Mouse (Mus musculus): ENCODE data around the gene Ptpre.

Ptpre gene

DNA sequence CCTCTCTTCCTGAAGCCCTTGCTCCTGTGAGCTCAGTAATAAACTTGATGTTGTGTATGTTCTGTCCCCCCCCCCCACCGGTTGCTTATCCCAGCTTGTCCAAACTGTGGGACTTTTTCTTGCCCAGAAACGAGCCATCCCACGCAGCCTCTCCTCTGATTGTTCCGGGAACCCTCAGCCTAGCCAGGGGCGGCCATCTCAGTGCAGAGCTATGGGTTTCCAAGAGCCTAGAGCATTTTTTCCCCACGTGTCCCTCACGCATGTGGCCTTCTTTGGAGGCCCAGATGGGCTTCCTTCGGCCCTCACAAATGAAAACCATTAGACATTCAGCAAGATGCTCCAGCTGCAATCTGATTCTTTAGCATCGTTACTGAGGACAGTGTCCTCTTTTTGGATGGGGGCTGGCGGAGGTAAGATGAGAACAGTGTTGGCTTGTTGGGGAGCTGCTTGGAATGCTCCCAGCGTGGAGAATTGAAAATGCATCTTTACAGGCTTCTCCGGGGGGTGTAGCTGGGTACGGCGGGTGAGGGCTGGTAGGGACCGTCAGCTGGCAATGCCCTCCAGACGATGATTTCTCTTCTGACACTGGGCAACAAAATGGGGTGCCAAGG, 41.5 kb downstream of the Ptpre start:
- DNase-seq (ENCODE audit: low spot score in 2 of 2): no peak

DNA sequence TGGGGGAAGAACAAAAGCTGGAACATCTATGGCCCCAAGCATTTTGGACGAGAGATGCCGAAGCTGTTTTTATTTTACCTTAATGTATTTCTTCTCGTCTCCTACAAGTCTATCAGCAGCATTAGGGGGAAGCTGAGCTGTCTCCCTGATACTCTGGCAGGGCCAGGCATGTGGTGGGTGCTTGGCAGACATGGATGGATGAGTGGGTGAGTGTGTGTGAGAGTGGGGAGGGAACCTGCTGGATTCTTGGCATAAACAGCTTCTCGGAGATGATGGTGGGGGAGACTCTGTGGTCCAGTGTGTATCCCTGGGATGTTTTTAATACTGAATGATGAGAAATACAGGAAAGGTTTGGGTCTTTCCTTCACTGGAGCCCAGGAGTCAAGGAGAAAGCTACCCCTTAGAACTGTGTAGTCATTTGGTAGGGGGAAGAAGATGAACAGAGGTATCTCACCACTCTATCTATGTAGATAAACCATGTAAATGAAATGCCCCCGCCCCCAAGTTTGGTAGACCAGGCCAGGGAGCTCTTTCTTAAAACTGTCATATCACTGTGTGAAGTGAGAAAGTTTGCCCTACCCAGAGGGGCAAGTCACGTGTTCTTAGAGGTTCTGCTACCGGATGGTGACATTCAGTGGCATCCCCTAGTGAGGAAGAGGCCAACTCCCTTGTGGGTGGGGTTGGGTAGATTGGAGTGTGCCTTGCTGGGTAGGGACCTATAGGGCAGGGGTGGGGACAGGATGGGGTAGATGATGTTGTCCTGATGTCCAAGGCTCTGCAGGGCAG, 43.2 kb downstream of the Ptpre start:
- DNase-seq (ENCODE audit: low spot score in 2 of 2): no peak

DNA sequence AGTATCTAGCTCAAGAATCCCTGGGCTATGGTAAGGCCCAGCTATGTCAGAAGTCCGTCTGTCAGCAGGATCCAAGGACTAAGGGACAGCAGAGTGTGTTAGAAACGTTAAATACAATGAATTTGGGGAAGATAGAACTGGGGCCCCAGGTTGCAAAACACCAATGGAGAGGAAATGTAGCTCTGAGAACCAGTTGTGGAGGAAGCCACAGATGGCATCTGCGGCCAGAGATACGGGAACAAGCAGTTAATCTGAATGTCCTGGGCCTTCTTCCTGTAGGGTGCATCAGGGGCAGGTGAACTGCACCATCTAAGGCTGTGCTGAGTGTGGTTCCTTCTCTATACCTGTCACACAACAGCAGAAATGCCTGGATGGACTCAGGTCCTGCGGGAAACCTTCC, 43.8 kb downstream of the Ptpre start:
- no peak for DNase-seq (ENCODE audit: low spot score in 2 of 2)

DNA sequence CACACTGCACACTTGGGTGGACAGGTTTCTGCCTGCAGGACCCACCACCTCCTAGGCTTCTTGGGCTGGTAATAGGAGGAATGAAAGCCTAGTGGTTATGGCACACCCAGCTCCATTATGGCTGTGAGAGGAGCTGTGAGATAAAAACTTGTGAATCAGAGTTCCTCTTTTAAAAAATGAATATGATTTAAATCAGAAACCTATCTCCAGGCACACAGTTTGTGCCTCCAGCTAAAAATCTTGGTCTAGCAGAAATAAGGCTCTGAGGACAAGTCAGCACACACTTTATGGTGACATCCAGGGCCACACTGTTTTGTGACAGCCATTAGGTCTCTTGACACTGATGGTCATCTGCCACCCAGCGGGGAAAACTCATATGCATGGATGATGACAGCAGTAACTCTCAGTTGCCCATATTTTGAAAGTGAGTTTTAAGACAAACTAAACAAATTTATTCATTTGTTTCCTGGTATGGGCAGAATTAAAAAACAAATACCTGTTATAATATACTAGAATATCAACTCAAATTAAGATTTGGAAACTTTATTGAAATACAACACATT, 47.9 kb downstream of the Ptpre start:
- no peak for DNase-seq (ENCODE audit: low spot score in 2 of 2)

DNA sequence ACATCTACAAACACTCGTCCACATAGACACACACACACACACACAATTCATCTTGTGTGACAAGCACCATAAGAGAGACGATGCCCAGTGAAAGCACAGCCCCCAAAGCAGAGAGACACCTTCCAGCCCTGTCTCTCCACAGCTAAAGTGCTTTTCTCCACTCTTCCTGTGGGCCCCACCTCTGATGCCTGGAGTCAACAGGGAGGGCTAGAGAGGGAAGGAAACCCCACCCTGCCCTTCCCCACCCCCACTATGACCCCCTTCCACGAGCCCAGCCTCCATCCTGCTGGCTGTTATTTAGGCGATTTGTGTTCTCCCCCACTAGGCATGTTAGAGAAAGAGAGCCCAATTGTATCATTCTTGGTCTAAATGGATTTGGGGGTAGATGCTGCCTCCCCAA, 49.1 kb downstream of the Ptpre start:
- no peak for DNase-seq (ENCODE audit: low spot score in 2 of 2)

DNA sequence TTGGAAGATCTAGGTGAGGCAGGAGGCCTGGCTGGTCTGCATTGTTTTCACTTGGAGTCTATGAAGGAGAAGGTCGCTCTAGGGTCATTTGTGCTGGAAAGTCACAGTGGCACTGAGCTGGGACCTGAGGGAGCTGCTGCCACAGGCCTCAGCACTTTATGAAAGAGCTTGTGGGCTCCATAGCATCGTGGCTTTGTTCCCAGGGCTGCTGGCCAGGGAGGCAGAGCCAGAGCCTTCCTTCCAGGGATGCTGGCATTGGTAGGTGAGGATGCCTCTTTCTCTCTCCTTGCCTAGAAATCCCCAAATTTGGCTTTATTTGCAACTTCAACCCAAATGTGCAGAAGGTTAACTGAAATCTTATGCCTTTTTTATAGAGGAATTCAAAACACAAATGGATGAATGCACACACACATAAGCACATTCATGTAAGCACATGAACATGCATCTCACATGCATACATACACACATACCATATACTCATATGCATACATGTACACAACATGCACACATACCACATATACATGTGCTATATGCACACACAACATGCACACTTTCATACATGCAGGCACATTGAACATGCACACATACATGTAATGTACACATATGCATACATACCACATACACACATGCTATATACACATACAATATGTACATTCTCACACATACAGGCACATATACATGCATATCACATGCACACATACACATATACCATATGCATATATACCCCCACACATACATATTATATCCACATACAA, 50.7 kb downstream of the Ptpre start:
- no peak for DNase-seq (ENCODE audit: low spot score in 2 of 2)

- DNase-seq (ENCODE audit: low spot score in 2 of 2): no peak
These were observed 51.5 kb downstream of the Ptpre start for GRCm38 (mm10) chr7:135588620-135589309.

- no peak for DNase-seq (ENCODE audit: low spot score in 2 of 2)
These were observed 54.2 kb downstream of the Ptpre start for GRCm38 (mm10) chr7:135591461-135591860.

DNA sequence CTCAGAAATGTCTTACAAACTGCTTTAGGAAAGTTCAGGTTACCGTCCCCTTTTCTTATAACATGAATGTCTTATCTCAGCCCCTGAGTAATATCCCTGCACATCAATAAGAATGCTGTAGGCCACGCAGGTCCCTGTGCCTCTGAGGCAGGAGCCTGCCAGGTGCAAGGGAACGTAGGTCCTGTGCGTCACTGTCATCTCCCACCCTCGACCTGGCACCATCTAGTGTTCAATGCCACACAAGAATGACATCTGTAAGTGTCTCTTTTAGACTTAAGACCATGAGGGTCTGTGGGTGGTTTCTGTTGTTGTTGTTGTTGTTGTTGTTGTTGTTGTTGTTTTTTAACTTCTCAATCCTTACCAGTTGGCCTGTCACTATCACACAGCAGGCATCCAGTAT, 56.0 kb downstream of the Ptpre start:
- DNase-seq (ENCODE audit: low spot score in 2 of 2): no peak

GRCm38 (mm10) chr7:135593825-135594224, 56.5 kb downstream of the Ptpre start:
- no peak for DNase-seq (ENCODE audit: low spot score in 2 of 2)

DNA sequence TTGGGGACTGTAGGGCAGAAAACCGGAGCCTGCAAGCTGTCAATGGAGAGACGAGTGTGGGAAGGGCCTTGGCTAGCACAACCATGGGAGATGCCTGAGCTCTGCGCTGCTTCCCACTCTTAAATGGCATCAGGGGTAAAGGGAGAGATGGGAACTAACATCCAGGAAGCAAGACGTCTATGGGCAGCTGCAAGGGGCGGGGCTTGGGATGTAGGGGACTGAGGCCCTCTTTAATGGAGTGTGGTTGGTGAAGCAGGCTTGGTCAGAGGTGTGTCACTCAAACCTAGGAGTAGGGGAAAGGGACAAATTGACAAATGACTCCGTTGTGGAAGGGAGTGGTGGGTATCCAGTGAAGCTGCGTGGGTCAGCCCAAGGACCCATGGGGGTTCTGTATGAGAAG, 57.4 kb downstream of the Ptpre start:
- no peak for DNase-seq (ENCODE audit: low spot score in 2 of 2)

GRCm38 (mm10) chr7:135595640-135596174, 58.4 kb downstream of the Ptpre start:
- no peak for DNase-seq (ENCODE audit: low spot score in 2 of 2)

DNA sequence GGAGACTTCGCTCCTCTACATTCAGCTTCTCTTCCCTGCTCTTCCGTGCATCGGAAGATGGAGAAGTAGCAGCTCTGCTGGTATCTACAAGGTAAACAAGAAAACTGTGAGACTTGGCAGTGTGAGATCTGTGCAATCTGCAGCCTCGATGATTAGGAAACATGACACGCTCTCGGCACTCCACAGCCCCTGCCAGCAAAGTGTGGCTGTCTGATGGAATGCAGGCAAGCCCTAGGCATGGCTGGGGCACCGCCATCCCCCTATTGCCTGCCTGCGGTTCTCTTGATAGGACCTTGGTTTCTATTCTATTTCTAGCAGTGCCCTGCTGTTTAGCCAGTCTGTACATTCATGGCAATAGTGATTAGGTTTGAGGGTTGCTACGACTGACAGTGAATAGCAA, 59.7 kb downstream of the Ptpre start:
- no peak for DNase-seq (ENCODE audit: low spot score in 2 of 2)

- no peak for DNase-seq (ENCODE audit: low spot score in 2 of 2)
These were observed 60.5 kb downstream of the Ptpre start for GRCm38 (mm10) chr7:135597604-135598289.

GRCm38 (mm10) chr7:135598303-135598855, 61.1 kb downstream of the Ptpre start:
- DNase-seq (ENCODE audit: low spot score in 2 of 2): no peak

DNA sequence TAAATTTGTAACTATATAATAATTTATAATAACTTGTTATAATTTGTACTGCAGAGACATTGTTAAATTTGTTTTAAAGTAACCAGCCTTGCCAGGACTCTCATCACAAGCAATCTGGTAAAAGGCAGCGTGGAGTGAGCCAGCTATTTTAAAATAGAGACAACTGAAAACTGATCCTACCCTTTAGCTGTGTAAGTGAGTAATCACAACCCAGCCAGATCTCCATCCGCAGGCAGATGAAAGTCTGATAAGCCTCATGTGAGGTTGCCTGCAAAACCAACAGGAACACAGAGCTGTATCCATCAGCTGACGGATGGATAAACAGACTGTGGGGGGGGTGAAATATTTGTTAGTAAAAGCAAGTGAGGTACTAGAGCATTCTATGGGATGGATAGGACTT, 62.8 kb downstream of the Ptpre start:
- no peak for DNase-seq (ENCODE audit: low spot score in 2 of 2)

DNA sequence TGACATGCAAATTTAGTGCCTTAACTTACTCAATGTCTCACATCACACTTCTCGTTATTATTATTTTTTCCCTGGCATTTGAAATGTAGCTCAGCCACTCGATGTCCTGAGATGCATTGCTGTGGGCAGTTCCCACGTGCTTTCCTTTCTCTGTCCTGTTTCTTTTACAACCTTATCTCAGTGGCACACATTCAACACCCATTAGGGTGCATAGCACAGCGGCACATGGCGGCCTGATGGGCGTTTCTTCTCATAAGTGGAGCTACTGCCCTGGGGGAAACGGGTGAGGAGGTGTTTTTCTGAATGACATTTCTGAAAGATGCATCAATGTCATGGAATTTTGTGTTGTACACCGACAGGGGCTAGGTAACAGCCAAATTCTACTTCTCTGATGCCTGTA, 64.3 kb downstream of the Ptpre start:
- DNase-seq (ENCODE audit: low spot score in 2 of 2): no peak

DNA sequence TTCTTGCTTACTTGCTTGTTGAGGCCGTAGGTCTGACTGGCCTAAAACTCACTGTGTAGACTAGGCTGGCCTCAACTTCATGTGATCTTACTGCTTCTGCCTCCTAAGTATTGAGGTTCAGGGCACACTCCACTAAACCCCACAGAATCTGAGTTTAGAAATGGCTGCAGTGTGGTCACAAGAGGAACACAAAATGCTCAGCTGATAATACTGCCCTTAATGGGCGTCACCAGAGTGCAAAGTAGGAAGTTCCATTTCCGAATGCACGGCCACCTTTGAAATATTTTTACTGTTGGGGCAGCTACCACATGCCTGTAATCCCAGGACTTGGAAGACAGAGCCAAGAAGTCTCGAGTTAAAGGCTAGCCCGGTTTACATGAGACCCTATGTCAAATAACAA, 65.0 kb downstream of the Ptpre start:
- DNase-seq (ENCODE audit: low spot score in 2 of 2): no peak

DNA sequence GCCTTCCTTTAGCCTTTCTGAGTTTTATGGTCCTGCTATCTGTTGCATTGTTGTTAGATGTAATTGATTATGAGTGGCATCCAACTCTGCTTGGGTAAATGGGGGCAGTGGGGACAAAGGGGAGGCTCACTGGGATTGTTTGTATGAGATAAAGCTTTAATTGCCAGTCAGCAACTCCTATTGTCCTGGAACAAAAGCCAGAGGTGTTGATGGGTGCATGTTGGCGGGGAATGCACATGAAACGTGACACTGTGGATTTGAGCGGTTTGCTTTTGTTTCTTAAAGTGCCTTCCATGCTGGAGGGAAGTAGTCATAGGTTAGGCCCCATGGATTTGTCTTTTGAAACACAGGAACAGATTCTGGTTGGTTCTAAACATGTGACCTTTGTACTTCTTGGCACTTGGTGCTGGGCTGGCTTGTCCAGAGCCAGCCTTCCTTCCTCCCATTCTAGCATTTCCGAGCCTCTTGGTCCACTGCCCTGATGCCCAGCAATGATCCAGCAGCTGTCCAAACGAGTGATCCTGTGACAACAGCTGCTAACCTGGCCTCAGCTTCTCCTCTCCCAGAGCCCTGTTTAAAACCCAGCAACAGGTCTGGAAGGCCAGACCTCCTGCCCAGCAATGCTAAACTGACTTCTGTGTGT, 65.7 kb downstream of the Ptpre start:
- DNase-seq (ENCODE audit: low spot score in 2 of 2): no peak

Data from urinary bladder, postnatal 4 days (tissue).